Mouse (Mus musculus) intestine, embryonic 16.5 days (tissue): Measurements from ENCODE around the gene Serac1. TPM values are rescaled to one million over a fixed set of nuclear protein-coding genes. Genes with fewer than 3 reads are reported as not detected.

Experiments used
- ATAC-seq: fragments of 200-750 bp; cut with Nextera tagmentation; 2 replicates; pipeline ENCODE4 v1.8.0; 2017; ENCODE audit warnings: moderate TSS enrichment, moderate library complexity
- H3K27ac ChIP-seq: fragments of 300-500 bp; sonication (generic); 2 replicates; pipeline ENCODE4 v1.5.1; 2014; ENCODE audit warnings: mild to moderate bottlenecking, low read length
- H3K27me3 ChIP-seq: fragments of 300-500 bp; sonication (generic); replicated peaks from 2 replicates; pipeline ENCODE4 v1.6.1; 2014; ENCODE audit warnings: low read length, control low read depth, mixed read lengths; ENCODE audit not compliant: control insufficient read depth, insufficient read depth
- H3K36me3 ChIP-seq: fragments of 300-500 bp; sonication (generic); 2 replicates; pipeline ENCODE4 v1.6.1; 2014; ENCODE audit warnings: low read length, control low read depth; ENCODE audit not compliant: control insufficient read depth, insufficient read depth
- H3K4me1 ChIP-seq: fragments of 300-500 bp; sonication (generic); 2 replicates; pipeline ENCODE4 v1.6.1; 2014; ENCODE audit warnings: low read length, control low read depth, mixed read lengths; ENCODE audit not compliant: control insufficient read depth, insufficient read depth
- H3K4me2 ChIP-seq: fragments of 300-500 bp; sonication (generic); 2 replicates; pipeline ENCODE4 v1.6.1; 2014; ENCODE audit warnings: low read depth, low read length, control low read depth
- H3K4me3 ChIP-seq: fragments of 300-500 bp; sonication (generic); 2 replicates; pipeline ENCODE4 v1.5.1; 2014; ENCODE audit warnings: mild to moderate bottlenecking, low read length
- H3K9ac ChIP-seq: fragments of 300-500 bp; sonication (generic); 2 replicates; pipeline ENCODE4 v1.6.1; 2014; ENCODE audit warnings: low read depth, low read length
- H3K9me3 ChIP-seq: fragments of 300-500 bp; sonication (generic); 2 replicates; pipeline ENCODE4 v1.6.1; 2016; ENCODE audit warnings: low read length, control low read depth; ENCODE audit not compliant: control insufficient read depth
- WGBS: fragments of 180-500 bp; shearing (Covaris S2); extraction: QIAGEN DNeasy Blood & Tissue Kit; methylation state at CpG from one replicate; pipeline ENCODE4 v1.1.7; 2014; 5-methylcytosine and 5-hydroxymethylcytosine counted together
- polyA plus RNA-seq: library from polyadenylated mRNA; unstranded; fragments of >200 nt; fragmentation: Nextera tagmentation; extraction: Ambion mirVana; gene quantifications from 2 replicates; pipeline ENCODE4 v1.2.1, GENCODE M21; 2015

The Serac1 gene
- 3.9 and 4.6 TPM in 2 replicates for polyA plus RNA-seq

GRCm38 (mm10) chr17:6079287-6080122 is at the start of gene Serac1, which contains the start of gene Gtf2h5:
TSS of gene Serac1 (minus strand) at chr17:6079741.
TSS of gene Gtf2h5 (plus strand) at chr17:6079786.
- Histone ChIP-seq H3K9me3 (no peaks in the 10 kb centered on the region), H3K4me1 (no peaks in the 10 kb centered on the region), H3K27ac (peak within 1 kb of the TSS; percentile 92), H3K9ac (peak within 1 kb of the TSS; percentile 91), H3K27me3 (no peaks in the 10 kb centered on the region), H3K4me2 (peak within 1 kb of the TSS; percentile 77), H3K36me3 (0 out of 2 replicates have a peak, but pooled peaks cover 6% of the 10 kb centered on the region), H3K4me3 (peak within 1 kb of the TSS; percentile 87)
- peak; percentile 99 for ATAC-seq
- under 1% methylated on average over 69 of the region's 70 CpGs for WGBS

- WGBS: 46% methylated on average over 3 of the region's 3 CpGs
These were observed 48.5 kb upstream of the Serac1 start for GRCm38 (mm10) chr17:6128039-6128438.

GRCm38 (mm10) chr17:6125441-6125840 is 45.9 kb upstream of the Serac1 start:
- H3K4me1 ChIP-seq: no peaks in the 10 kb centered on the region
- 0 out of 2 replicates have a peak, but pooled peaks cover 9% of the 10 kb centered on the region for H3K36me3 ChIP-seq
- WGBS: 92% methylated on average over 3 of the region's 3 CpGs
- no peaks in the 10 kb centered on the region for H3K9me3 ChIP-seq
- no peak overlapping the region for H3K4me2 ChIP-seq
- no peak overlapping the region for H3K9ac ChIP-seq
- H3K4me3 ChIP-seq: no peak overlapping the region
- ATAC-seq: no peak
- H3K27ac ChIP-seq: no peak overlapping the region
- no peaks in the 10 kb centered on the region for H3K27me3 ChIP-seq

More at GRCm38 (mm10) chr17:6128039-6128438, 48.5 kb upstream of the Serac1 start:
- Histone ChIP-seq H3K4me2 (no peak overlapping the region), H3K27ac (no peak overlapping the region), H3K27me3 (no peaks in the 10 kb centered on the region), H3K36me3 (0 out of 2 replicates have a peak, but pooled peaks cover 3% of the 10 kb centered on the region), H3K9me3 (no peaks in the 10 kb centered on the region), H3K9ac (no peak overlapping the region), H3K4me3 (no peak overlapping the region), H3K4me1 (no peaks in the 10 kb centered on the region)
- ATAC-seq: no peak

- Histone ChIP-seq H3K9ac (no peak overlapping the region), H3K4me1 (no peaks in the 10 kb centered on the region), H3K27ac (no peak overlapping the region), H3K9me3 (no peaks in the 10 kb centered on the region), H3K36me3 (0 out of 2 replicates have a peak, but pooled peaks cover 9% of the 10 kb centered on the region), H3K4me3 (no peak overlapping the region), H3K27me3 (no peaks in the 10 kb centered on the region), H3K4me2 (no peak overlapping the region)
- WGBS: 89% methylated on average over 4 of the region's 4 CpGs
- no peak for ATAC-seq
These were observed 44.2 kb upstream of the Serac1 start for GRCm38 (mm10) chr17:6123776-6124175.

- H3K4me3 ChIP-seq: no peak overlapping the region
- ATAC-seq: no peak
- no peaks in the 10 kb centered on the region for H3K9me3 ChIP-seq
- H3K4me2 ChIP-seq: no peak overlapping the region
- no peaks in the 10 kb centered on the region for H3K27me3 ChIP-seq
- H3K4me1 ChIP-seq: no peaks in the 10 kb centered on the region
- 0 out of 2 replicates have a peak, but pooled peaks cover 6% of the 10 kb centered on the region for H3K36me3 ChIP-seq
- 93% methylated on average over 4 of the region's 4 CpGs for WGBS
- H3K9ac ChIP-seq: no peak overlapping the region
- H3K27ac ChIP-seq: no peak overlapping the region
These were observed 39.3 kb upstream of the Serac1 start for GRCm38 (mm10) chr17:6118861-6119260.

DNA sequence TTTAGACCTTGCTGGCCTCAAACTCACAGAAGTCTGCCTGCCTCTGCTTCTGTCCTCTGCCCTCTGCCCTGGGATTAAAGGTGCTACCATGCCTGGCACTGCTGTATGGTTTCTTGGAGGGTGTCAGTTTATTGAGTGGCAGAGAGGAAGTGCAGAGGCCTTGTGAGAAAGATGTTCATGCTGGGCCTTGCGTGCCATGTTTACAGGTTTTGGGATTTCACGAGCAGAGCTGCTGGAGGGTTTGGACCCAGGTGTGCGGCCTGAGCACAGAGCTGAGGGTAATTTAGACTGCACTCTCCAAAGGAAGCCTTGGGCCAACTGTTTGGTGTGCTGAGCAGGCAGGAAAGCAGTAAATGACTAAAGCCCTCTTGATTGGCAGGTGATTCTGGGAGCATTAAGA is 38.4 kb upstream of the Serac1 start:
- H3K27me3 ChIP-seq: no peaks in the 10 kb centered on the region
- 0 out of 2 replicates have a peak, but pooled peaks cover 6% of the 10 kb centered on the region for H3K36me3 ChIP-seq
- no peaks in the 10 kb centered on the region for H3K9me3 ChIP-seq
- H3K4me2 ChIP-seq: no peak overlapping the region
- ATAC-seq: no peak
- no peak overlapping the region for H3K4me3 ChIP-seq
- no peak overlapping the region for H3K27ac ChIP-seq
- no peaks in the 10 kb centered on the region for H3K4me1 ChIP-seq
- no peak overlapping the region for H3K9ac ChIP-seq
- WGBS: 80% methylated on average over 3 of the region's 3 CpGs

DNA sequence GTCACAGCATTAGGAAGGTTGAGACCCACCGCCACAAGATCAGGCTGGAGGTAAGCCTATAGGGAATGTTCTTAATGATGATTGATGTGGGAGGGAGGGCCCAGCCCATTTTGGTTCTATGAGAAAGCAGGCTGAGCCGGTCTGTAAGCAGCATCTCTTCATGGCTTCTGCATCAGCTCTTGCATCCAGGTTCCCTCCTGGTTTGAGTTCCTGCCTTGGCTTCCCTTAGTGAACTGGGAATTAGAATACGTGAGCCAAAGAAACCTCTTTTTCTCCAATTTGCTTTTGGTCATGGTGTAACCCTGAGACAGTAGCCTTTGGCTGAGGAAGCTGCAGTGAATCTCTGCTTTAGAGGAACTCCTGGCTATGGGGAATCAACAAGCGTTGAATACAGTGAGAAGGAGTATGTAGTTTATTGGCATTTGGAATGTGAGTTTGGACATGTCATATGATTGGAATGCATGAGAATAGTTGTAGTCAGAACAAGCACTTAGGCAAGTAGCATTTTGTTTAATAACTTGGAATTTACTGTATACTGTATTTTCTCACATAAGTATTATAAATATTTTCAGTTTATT is 37.7 kb upstream of the Serac1 start:
- WGBS: 70% methylated on average over 4 of the region's 4 CpGs
- 0 out of 2 replicates have a peak, but pooled peaks have one; percentile 33 for ATAC-seq

DNA sequence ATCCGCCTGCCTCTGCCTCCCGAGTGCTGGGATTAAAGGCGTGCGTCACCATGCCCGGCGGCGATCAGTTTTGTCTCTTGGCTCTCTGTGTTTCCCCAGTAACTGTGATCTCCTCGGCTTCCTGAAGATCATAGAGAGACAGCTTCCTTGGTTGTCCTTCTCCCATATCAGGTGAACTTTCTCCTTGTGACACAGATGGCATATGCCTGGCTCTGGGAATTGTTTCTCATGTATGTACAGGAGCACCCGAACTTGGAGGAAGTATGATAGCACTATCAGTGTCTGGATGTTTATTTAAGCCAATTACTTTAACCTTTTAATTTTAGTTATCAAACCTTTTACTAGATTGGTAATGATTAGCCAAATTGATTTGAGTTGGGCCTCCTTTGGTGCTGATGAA is 35.5 kb upstream of the Serac1 start:
- H3K4me2 ChIP-seq: no peak overlapping the region
- H3K9me3 ChIP-seq: no peaks in the 10 kb centered on the region
- no peak overlapping the region for H3K4me3 ChIP-seq
- no peak overlapping the region for H3K27ac ChIP-seq
- no peaks in the 10 kb centered on the region for H3K4me1 ChIP-seq
- H3K9ac ChIP-seq: no peak overlapping the region
- ATAC-seq: peak; percentile 67; the same call in 1 of the 2 replicates
- 83% methylated on average over 9 of the region's 9 CpGs for WGBS
- H3K27me3 ChIP-seq: no peaks in the 10 kb centered on the region
- H3K36me3 ChIP-seq: no peaks in the 10 kb centered on the region

More for the DNA sequence above, 37.7 kb upstream of the Serac1 start:
- Histone ChIP-seq H3K4me2 (no peak overlapping the region), H3K36me3 (0 out of 2 replicates have a peak, but pooled peaks cover 2% of the 10 kb centered on the region), H3K4me1 (no peaks in the 10 kb centered on the region), H3K9ac (no peak overlapping the region), H3K27ac (peak overlapping the region; percentile 9), H3K9me3 (no peaks in the 10 kb centered on the region), H3K4me3 (no peak overlapping the region), H3K27me3 (no peaks in the 10 kb centered on the region)

- Histone ChIP-seq H3K36me3 (no peaks in the 10 kb centered on the region; the same call in 1 of the 2 replicates), H3K9me3 (no peaks in the 10 kb centered on the region), H3K27me3 (no peaks in the 10 kb centered on the region), H3K4me2 (no peak overlapping the region), H3K4me3 (no peak overlapping the region), H3K4me1 (peaks cover 9% of the 10 kb centered on the region; the same call in 1 of the 2 replicates), H3K27ac (no peak overlapping the region), H3K9ac (no peak overlapping the region)
- ATAC-seq: no peak
- 86% methylated on average over 6 of the region's 6 CpGs for WGBS
These were observed 34.1 kb upstream of the Serac1 start for GRCm38 (mm10) chr17:6113653-6114052.
